Mouse (Mus musculus): ENCODE measurements around the gene Ptk7. TPM values are rescaled to one million over a fixed set of nuclear protein-coding genes. Genes with fewer than 3 reads are reported as not detected.
A peak's percentile ranks its signal among the peaks of the same experiment; 100 is the strongest.

The Ptk7 gene
- total RNA-seq, 2 experiments from 2014 or later = 8.3 to 9.4 TPM

DNA sequence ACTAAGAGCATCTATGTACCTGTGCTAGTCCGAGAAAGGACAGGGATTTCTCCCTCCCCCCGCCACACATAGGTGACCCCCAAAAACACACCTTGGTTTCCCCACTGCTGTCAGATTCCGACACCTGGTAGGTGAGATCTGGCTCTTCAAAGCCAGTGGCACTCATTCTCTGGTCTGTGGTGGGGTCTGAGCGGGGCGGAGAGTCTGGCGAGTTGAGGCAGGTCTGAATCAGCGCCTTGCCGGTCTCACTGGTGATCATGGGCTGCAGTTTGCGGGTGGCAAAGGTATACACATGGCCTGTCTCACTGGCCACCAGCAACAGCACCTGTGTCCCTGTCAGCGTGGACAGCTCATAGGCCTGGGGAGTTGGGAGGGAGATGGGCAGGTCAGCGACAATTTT, 75.8 kb downstream of the Ptk7 start:
- no peak for TF ChIP-seq CTCF (IDR thresholded peaks at IDR 0.05)
- peak in 1 of 2 experiments; percentile 34 for DNase-seq (ENCODE audit: extremely low spot score in 1 of 2, low spot score in 2 of 2)
- Histone ChIP-seq H3K27ac (peak overlapping the region; percentile 97), H3K4me3 (peak overlapping the region; percentile 91)
- intact Hi-C loops (cut with DNase I) = loop anchor here (5.0 to 10.0 kb wide), 2 partner anchors 91 to 149 kb away; partner anchors contain the start of genes Klc4 and Mrpl2

DNA sequence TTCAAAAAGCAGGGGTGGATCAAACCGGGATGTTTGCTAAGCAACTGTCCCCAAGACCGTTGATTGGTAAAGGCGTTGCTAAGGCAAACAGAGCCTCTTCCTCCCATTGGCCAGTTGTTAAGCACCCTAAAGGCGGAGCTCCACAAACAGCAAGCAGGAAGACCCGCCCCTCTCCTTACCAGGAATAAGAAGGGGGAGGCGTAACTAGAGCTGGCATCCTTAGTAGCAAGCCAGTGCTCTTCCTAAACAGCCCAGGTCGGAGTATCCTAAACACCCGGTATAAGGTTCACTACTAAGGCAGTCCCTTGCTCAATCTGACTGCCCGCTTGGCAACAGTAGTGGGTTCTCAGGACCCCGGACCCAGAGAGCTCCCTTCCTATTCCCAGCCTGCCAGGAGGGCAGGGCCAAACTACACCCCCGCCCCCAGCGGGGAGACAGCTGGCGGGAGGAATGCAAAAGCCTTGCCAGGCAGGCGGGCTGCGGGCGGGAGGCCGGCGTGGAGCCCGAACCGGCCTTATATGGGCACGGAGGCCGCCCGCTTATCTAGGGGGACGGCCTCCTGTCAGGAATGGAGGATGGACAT, 76.4 kb downstream of the Ptk7 start:
- no peak for TF ChIP-seq CTCF (IDR thresholded peaks at IDR 0.05)
- DNase-seq (ENCODE audit: extremely low spot score in 1 of 2, low spot score in 2 of 2) = peak; percentile 85 to 88
- peak overlapping the region; percentile 91 for H3K4me3 ChIP-seq
- intact Hi-C loops (cut with DNase I) = loop anchor here (5.0 to 10.0 kb wide), 2 partner anchors 92 to 149 kb away; partner anchors contain the start of genes Klc4 and Mrpl2
- H3K27ac ChIP-seq = peak overlapping the region; percentile 97

DNA sequence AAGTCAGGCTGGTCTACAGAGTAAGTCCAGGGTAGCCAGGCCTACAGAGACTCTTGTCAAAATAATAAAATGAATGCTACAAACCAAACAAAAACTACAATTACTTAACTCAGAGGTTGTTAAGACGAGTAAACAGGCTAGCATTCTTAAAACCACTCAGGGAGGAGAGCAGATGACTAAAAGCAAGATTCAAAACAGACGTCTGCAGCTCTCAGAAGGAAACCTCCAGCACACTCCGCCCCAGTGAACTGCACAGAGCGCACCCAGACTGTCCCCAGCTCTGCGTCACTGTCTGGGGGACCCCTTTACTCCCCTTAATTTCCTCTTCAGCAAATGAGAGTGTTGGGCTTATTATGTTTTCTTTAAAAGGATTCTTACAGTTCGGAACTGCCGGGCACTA, 77.2 kb downstream of the Ptk7 start:
- no peak for TF ChIP-seq CTCF (IDR thresholded peaks at IDR 0.05)
- intact Hi-C loops (cut with DNase I) = loop anchor here (5.0 to 10.0 kb wide), 2 partner anchors 93 to 150 kb away; partner anchors contain the start of genes Klc4 and Mrpl2
- Histone ChIP-seq H3K27ac (0 out of 2 replicates have a peak overlapping the region, but pooled peaks have one; percentile 4), H3K4me3 (peak overlapping the region; percentile 31)
- DNase-seq (ENCODE audit: extremely low spot score in 1 of 2, low spot score in 2 of 2) = no peak

DNA sequence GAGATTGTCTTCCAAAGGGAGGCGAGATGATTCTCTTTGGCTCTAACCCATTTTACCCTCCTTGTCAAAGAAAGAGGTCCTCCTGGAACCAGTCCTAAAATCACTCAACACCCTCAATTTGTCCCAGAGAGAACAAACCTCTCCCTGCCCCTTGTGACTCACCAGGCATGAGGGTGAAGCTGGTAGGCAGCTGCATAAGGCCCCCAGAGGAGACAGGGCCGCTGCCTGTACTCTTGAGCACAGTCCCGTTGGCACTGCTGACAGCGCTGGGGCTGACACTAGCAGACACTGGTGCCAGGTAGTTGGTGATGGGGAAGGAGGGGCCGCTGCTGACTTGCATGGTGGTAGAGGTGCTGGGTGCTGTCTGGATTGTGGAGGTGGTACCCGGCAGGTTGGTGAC, 77.9 kb downstream of the Ptk7 start:
- Histone ChIP-seq H3K27ac (no peak overlapping the region), H3K4me3 (no peak overlapping the region)
- intact Hi-C loops (cut with DNase I) = loop anchor here (5.0 to 10.0 kb wide), 2 partner anchors 93 to 151 kb away; partner anchors contain the start of genes Klc4 and Mrpl2
- TF ChIP-seq CTCF (IDR thresholded peaks at IDR 0.05) = no peak
- peak in 1 of 2 experiments; percentile 10 for DNase-seq (ENCODE audit: extremely low spot score in 1 of 2, low spot score in 2 of 2)

DNA sequence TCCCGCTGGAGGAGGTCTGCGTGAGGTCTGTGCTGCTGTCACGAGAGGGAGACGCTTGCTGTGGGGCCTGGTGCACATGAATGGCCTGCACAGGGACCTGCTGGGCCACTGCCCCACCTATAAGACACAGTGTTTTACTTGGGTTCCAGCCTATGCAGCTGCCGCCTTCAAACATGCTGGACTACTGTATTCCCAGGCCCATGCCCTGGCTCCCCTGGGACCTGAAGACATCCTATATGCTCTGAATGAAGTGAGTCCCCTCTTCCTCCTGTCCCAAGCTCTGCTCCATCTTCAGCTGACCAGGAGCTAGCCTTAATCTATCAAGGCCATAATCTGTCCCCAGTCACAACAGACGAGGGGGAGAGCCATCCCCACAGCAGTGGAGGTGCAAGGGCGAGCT, 78.4 kb downstream of the Ptk7 start:
- TF ChIP-seq CTCF (IDR thresholded peaks at IDR 0.05) = no peak
- Histone ChIP-seq H3K27ac (no peak overlapping the region), H3K4me3 (no peak overlapping the region)
- no peak for DNase-seq (ENCODE audit: extremely low spot score in 1 of 2, low spot score in 2 of 2)
- intact Hi-C loops (cut with DNase I) = loop anchor here (5.0 to 10.0 kb wide), 2 partner anchors 94 to 151 kb away; partner anchors contain the start of genes Klc4 and Mrpl2

DNA sequence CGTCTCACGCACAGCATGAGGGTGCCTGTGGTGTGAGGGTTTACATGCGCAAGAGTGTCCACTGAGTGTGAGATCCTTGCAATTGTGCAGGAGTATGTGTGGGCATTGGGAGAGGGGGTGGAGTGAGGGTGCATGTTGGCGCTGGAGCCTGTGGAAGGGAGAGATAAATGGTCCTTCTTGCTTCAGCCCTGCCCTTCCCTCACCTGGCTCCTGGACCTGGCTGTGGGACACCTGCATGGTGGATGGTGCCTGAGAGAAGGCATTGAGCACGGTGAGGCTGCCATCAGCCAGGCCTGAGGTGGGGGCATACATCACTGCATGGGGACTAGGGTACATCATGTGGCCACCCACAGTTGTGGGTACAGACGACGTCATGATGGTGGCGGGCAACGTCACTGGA, 79.7 kb downstream of the Ptk7 start:
- no peak overlapping the region for H3K4me3 ChIP-seq
- no peak for TF ChIP-seq CTCF (IDR thresholded peaks at IDR 0.05)
- intact Hi-C loops (cut with DNase I) = loop anchor here (5.0 to 10.0 kb wide), 2 partner anchors 95 to 153 kb away; partner anchors contain the start of genes Klc4 and Mrpl2
- DNase-seq (ENCODE audit: extremely low spot score in 1 of 2, low spot score in 2 of 2) = peak in 1 of 2 experiments; percentile 6
- no peak overlapping the region for H3K27ac ChIP-seq

DNA sequence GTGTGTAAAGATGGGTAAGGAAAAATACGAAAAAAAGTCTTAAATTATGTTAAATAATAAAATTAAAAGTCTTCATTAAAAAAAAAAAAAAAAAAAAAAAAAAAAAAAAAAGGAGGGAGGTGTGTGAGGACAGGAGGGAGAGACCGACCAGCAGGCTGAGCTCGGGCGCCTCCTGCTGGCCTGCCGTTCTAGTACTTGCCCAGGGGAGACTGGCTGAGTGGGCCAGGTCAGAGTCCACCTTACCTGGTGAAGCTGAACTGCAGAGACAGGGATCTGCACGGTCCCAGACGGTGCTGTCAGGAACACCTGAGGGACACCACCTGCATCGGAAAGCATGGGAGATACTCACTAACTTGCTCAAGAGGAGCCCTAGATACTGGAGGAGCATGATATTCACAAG, 80.1 kb downstream of the Ptk7 start:
- TF ChIP-seq CTCF (IDR thresholded peaks at IDR 0.05) = peak; percentile 55
- intact Hi-C loops (cut with DNase I) = no loop called here
- no peak overlapping the region for H3K4me3 ChIP-seq
- no peak overlapping the region for H3K27ac ChIP-seq
- peak in 1 of 2 experiments; percentile 54 for DNase-seq (ENCODE audit: extremely low spot score in 1 of 2, low spot score in 2 of 2)

DNA sequence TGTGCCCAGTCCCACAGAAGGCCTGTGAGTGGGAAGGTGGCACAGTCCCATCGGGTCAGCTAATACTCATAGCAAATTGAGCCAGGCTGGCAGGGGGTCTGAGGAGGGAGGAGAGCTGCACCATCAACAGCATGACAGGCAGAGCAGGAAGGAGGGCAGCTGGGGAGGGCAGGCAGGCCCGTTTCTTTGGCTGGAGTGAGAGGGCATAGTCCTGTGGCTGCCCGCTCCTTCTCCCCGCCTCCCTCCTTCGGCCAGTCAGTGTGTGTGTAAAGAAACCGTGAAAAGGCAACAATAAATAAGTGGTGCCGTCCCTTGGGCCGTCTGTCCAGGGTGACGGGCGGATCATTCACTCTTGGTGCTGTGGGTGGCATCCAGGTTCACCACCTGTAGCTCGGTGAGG, 80.6 kb downstream of the Ptk7 start:
- Histone ChIP-seq H3K4me3 (no peak overlapping the region), H3K27ac (no peak overlapping the region)
- no peak for TF ChIP-seq CTCF (IDR thresholded peaks at IDR 0.05)
- intact Hi-C loops (cut with DNase I) = no loop called here
- DNase-seq (ENCODE audit: extremely low spot score in 1 of 2, low spot score in 2 of 2) = peak in 1 of 2 experiments; percentile 8

DNA sequence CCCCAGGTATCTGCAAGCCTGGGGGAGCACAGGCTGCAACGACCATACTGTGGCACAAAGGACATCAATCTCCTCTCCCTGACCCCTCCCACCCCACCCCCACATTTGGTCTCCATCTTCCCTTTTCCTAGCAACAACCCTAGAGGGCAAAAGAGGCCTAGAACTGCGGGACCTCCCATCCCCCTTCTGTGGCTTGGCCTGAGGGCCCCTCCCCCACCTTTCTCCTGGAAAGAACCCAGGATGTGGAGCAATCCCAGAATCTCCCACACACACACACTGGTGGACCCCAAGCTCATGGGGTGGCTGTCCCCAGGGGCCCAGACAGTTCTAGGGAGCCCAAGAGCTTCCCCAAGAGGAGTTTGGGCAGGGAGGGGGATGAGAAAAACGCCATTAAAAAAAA, 81.4 kb downstream of the Ptk7 start:
- no peak overlapping the region for H3K4me3 ChIP-seq
- TF ChIP-seq CTCF (IDR thresholded peaks at IDR 0.05) = no peak
- H3K27ac ChIP-seq = no peak overlapping the region
- DNase-seq (ENCODE audit: extremely low spot score in 1 of 2, low spot score in 2 of 2) = no peak
- intact Hi-C loops (cut with DNase I) = no loop called here

DNA sequence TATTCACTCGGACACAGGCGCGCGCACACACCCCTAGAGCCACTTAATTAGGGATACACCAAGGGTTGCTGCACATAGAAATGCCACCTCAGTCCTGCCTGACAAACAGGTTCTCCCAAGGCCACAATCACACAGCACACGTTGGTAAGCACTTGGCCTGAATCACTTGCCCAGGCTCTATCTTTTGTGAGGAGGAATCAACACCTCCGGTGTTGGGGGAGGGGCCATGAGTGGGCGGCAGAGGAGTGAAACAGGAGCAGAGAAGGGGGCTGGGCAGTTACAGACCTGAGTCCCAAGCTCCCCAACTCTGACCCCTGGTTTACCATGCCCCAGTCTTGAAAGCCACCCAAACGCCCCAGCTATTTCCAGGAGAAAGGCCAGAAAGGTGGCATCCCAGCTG, 82.3 kb downstream of the Ptk7 start:
- intact Hi-C loops (cut with DNase I) = no loop called here
- no peak for DNase-seq (ENCODE audit: extremely low spot score in 1 of 2, low spot score in 2 of 2)
- Histone ChIP-seq H3K4me3 (no peak overlapping the region; the same call in 1 of the 2 replicates), H3K27ac (no peak overlapping the region)
- no peak for TF ChIP-seq CTCF (IDR thresholded peaks at IDR 0.05)

DNA sequence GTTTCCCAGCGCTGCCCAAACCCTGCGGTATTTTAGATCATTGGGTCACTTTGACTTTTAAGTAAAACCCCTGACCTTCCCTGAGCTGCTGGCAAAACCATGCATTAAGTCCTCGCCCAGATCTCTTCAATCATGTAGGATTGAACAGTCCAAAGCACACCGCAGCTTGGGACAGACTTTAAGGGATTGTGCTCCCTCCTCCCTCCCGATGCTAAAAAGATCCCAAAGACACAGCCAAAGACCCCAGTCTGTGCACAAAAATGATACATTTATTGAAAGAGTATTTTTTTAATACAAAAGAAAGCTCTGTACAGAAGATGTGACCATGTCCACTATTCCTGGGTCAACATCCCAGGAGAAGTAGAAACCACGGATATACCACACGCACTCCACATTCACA, 82.7 kb downstream of the Ptk7 start:
- Histone ChIP-seq H3K27ac (peak overlapping the region; percentile 84), H3K4me3 (peak overlapping the region; percentile 91)
- intact Hi-C loops (cut with DNase I) = no loop called here
- no peak for TF ChIP-seq CTCF (IDR thresholded peaks at IDR 0.05)
- DNase-seq (ENCODE audit: extremely low spot score in 1 of 2, low spot score in 2 of 2) = no peak

DNA sequence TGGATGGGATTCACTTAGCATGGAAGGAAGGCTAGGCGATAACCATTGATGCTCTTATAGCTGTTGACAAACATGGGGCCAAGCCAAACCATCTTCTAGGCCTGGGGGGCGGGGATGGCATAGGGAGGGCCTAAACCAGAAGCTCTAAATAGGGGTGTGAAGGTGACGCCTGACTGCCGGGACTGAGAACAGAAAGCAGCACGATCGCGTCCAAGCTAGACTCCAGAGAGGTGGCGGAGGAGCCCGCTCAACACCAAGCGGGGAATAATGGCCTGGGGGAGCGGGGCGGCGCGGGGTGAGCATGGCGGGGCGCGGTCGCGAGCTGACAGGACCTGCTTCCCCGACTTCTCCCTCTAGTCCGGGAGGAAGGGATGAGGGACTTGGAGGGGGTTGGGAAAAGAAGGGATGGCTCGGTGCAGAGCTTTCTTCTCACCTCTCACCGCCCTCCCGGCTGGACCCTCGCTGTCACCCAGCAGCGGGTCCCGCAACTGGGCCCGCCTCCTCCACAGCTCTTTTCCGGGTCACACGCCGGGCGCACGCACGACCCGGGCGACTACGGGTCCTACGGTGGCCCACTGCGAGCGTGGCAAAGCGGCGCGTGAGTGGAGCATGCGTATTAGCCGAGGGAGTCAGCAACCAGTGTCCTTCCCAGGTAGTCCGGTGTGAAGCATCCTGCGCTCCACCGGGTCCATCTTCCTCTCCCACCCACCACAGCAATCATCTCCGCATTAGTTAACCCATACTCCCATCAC, 83.3 kb downstream of the Ptk7 start, which contains the start of gene Cul9:
Gene Cul9 (minus strand): TSS at position 576 of the 752 bp plus-strand sequence.
- peak within 1 kb of the TSS; percentile 91 for H3K4me3 ChIP-seq
- DNase-seq (ENCODE audit: extremely low spot score in 1 of 2, low spot score in 2 of 2) = peak; percentile 91 to 93
- H3K27ac ChIP-seq = peak within 1 kb of the TSS; percentile 84
- intact Hi-C loops (cut with DNase I) = no loop called here
- no peak for TF ChIP-seq CTCF (IDR thresholded peaks at IDR 0.05)

Measured in left cerebral cortex, adult 2 months (tissue).